Mouse (Mus musculus) ovary, postnatal 36 days (tissue): ENCODE results near the gene Dnah3.

Experiments used
- DNase-seq: peaks from one replicate; pipeline ENCODE4 v3.0.0; 2022; ENCODE audit warnings: low spot score, mixed read lengths

The Dnah3 gene

DNA sequence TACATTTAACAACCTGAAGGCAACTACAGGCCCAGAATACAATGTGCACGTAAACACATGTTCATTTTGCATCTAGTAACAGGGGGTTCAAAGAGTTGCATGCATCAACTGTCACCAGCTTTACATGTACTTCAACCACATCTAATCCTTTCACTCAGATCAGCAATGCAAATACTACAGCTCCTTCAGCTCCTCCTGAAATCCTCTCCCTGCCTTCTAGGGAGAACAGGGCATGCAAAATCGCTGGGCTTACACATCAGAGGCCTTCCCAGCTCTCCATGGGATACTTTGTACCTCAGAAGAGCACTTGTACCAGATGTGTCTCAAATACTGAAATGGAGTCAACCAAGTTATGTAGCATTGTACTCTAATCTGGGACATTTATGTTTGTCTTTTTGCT lies 222.0 kb downstream of the Dnah3 start:
- DNase-seq: no peak
